Mouse (Mus musculus): ENCODE results near the gene Frmpd4. TPM values are rescaled to one million over a fixed set of nuclear protein-coding genes. Genes with fewer than 3 reads are reported as not detected.

Frmpd4 gene
- polyA plus RNA-seq (2014; fragmentation: Nextera tagmentation; extraction: Ambion mirVana), result 0.13 and 0.18 TPM in 2 replicates

DNA sequence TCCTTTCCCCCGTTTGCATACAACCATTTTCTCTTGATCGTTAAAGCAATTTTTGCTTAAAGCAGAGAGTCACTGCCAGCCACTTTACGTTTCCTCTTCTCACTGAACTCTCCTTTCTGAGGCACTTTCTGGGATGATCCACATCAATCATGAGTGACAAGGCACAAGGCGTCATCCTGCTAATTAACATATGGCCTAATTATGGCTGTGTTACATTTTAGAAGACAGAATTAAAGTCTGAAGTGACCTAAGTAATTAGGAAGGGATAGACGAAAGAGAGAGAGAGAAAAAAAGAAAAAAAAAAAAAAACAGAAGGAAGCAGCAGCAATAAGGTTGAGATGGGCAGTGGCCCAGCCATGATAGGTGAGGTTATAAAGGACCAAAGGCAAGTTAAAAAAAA, at the start of gene Frmpd4:
Gene Frmpd4, minus strand, starts transcription at position 101 of the 400 bp plus-strand sequence.
- H3K4me2 ChIP-seq (ENCODE audit: low read length), result no peak within 1 kb of the TSS
- no peaks in the 10 kb centered on the region for H3K36me3 ChIP-seq (ENCODE audit: control insufficient read depth, insufficient read depth, low read length)
- no peak within 1 kb of the TSS for H3K9ac ChIP-seq (ENCODE audit: low read length)
- 0 out of 2 replicates have a peak, but pooled peaks cover 4% of the 10 kb centered on the region for H3K27me3 ChIP-seq (replicated peaks; ENCODE audit: control insufficient read depth, insufficient read depth, low read length)
- H3K9me3 ChIP-seq (ENCODE audit: control insufficient read depth, low read length), result no peaks in the 10 kb centered on the region
- no peak within 1 kb of the TSS for H3K4me3 ChIP-seq (ENCODE audit: low read depth, low read length)
- WGBS, result 71% methylated on average over 5 of the region's 5 CpGs
- no peaks in the 10 kb centered on the region for H3K4me1 ChIP-seq (replicated peaks; ENCODE audit: control insufficient read depth, insufficient read depth, low read length)
- no peak within 1 kb of the TSS for H3K27ac ChIP-seq (ENCODE audit: low read depth)
- no peak for DNase-seq (ENCODE audit: low spot score)
- no peak for ATAC-seq (replicated peaks; ENCODE audit: low FRiP score, low TSS enrichment, low read depth)

DNA sequence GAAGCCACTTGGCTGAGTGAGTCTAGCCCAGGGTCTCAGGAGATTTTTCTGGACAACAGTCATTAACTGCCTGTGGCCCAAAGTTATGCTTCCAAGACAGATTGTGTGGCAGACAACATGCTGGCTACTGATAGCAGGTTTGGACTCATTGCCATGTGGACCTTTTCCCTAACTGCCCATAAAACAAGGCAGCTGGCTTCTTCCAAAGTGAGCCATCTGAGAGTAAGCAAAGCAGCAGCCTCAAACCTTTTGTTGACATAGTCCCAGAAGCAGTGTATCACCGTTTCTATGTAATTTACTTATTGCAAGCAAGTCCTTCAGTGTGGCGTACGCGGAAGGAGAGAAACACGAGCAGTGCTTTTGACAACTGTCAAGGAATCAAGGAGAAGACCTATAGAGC, 18.2 kb upstream of the Frmpd4 start:
- WGBS, result 56% methylated on average over 5 of the region's 5 CpGs
- DNase-seq (ENCODE audit: low spot score), result no peak
- no peak for ATAC-seq (replicated peaks; ENCODE audit: low FRiP score, low TSS enrichment, low read depth)

DNA sequence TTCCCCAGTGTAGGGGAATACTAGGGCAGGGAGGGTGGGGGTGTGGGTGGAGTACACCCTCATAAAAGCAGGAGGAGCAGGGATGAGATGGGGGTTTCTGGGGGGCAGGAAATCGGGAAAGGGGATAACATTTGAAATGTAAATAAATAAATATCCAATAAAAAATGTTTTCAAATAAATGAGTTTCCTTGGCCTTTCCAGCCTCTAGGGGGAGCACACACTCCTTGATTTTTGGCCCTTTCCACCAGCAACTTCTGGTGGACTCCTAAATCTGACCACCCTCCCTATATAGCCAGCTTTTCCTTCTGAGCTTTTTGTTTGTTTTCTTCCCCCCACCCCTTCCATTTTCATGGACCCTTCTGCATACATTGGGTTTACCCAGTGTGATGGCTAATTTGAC, 7.3 kb upstream of the Frmpd4 start:
- Histone ChIP-seq H3K4me3 (ENCODE audit: low read depth, low read length) (no peak overlapping the region), H3K27ac (ENCODE audit: low read depth) (no peak overlapping the region), H3K4me2 (ENCODE audit: low read length) (no peak overlapping the region), H3K4me1 (replicated peaks; ENCODE audit: control insufficient read depth, insufficient read depth, low read length) (no peaks in the 10 kb centered on the region), H3K9ac (ENCODE audit: low read length) (no peak overlapping the region), H3K36me3 (ENCODE audit: control insufficient read depth, insufficient read depth, low read length) (no peaks in the 10 kb centered on the region), H3K27me3 (replicated peaks; ENCODE audit: control insufficient read depth, insufficient read depth, low read length) (no peaks in the 10 kb centered on the region), H3K9me3 (ENCODE audit: control insufficient read depth, low read length) (no peaks in the 10 kb centered on the region)
- DNase-seq (ENCODE audit: low spot score) (no peak), ATAC-seq (replicated peaks; ENCODE audit: low FRiP score, low TSS enrichment, low read depth) (no peak)
- WGBS, result 43% methylated on average over 1 of the region's 1 CpGs

More for the DNA sequence above, 18.2 kb upstream of the Frmpd4 start:
- Histone ChIP-seq H3K27ac (ENCODE audit: low read depth) (no peak overlapping the region), H3K4me1 (replicated peaks; ENCODE audit: control insufficient read depth, insufficient read depth, low read length) (no peaks in the 10 kb centered on the region), H3K27me3 (replicated peaks; ENCODE audit: control insufficient read depth, insufficient read depth, low read length) (no peaks in the 10 kb centered on the region), H3K36me3 (ENCODE audit: control insufficient read depth, insufficient read depth, low read length) (no peaks in the 10 kb centered on the region), H3K9me3 (ENCODE audit: control insufficient read depth, low read length) (no peaks in the 10 kb centered on the region), H3K9ac (ENCODE audit: low read length) (no peak overlapping the region), H3K4me3 (ENCODE audit: low read depth, low read length) (no peak overlapping the region), H3K4me2 (ENCODE audit: low read length) (no peak overlapping the region)

DNA sequence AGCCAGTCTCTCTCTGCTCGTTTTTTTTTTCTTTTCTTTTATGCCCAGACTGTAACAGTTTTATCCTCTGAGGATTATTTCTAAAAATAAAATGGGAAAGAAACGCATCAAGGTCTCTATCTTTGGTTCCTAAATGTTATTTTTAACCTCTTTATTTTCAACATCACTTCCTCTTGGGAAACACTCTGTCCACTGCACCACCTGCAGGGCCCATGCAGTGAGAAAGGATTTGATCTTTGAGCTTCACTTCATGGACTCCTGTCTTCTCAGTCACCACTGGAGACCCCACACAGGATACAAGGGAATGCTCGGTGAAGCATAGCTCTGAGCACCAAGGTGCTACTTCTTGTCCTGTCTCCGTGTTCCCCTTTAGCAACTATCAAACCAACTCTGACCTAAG, 5.2 kb downstream of the Frmpd4 start:
- ATAC-seq (replicated peaks; ENCODE audit: low FRiP score, low TSS enrichment, low read depth), result no peak
- no peak for DNase-seq (ENCODE audit: low spot score)
- WGBS, result 64% methylated on average over 4 of the region's 4 CpGs

DNA sequence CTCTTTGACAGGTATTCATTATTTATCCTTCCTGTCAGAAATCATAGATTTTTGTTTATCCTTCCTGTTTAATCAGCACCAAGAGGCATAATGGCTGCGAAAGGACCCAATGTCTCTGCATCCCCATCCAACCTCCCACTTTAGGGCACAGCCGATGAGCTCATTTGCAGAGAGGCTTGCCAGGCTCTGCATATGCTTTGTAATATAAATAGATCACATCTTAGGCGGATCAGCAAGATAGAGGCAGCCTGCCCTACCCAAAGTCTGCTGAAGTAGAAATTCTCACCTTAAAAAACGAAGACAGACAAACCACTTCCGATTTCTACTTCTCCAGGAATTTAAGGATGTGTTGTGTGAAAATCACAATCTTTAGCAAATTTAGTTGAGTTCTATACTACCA, 7.8 kb downstream of the Frmpd4 start:
- no peak overlapping the region for H3K4me3 ChIP-seq (ENCODE audit: low read depth, low read length)
- no peaks in the 10 kb centered on the region for H3K9me3 ChIP-seq (ENCODE audit: control insufficient read depth, low read length)
- H3K9ac ChIP-seq (ENCODE audit: low read length), result no peak overlapping the region
- 0 out of 2 replicates have a peak, but pooled peaks cover 6% of the 10 kb centered on the region for H3K27me3 ChIP-seq (replicated peaks; ENCODE audit: control insufficient read depth, insufficient read depth, low read length)
- 76% methylated on average over 5 of the region's 5 CpGs for WGBS
- no peak overlapping the region for H3K27ac ChIP-seq (ENCODE audit: low read depth)
- ATAC-seq (replicated peaks; ENCODE audit: low FRiP score, low TSS enrichment, low read depth) (no peak), DNase-seq (ENCODE audit: low spot score) (no peak)
- no peaks in the 10 kb centered on the region for H3K36me3 ChIP-seq (ENCODE audit: control insufficient read depth, insufficient read depth, low read length)
- H3K4me1 ChIP-seq (replicated peaks; ENCODE audit: control insufficient read depth, insufficient read depth, low read length), result no peaks in the 10 kb centered on the region
- H3K4me2 ChIP-seq (ENCODE audit: low read length), result no peak overlapping the region

More for the DNA sequence above, 5.2 kb downstream of the Frmpd4 start:
- no peaks in the 10 kb centered on the region for H3K36me3 ChIP-seq (ENCODE audit: control insufficient read depth, insufficient read depth, low read length)
- H3K9me3 ChIP-seq (ENCODE audit: control insufficient read depth, low read length), result no peaks in the 10 kb centered on the region
- H3K27ac ChIP-seq (ENCODE audit: low read depth), result no peak overlapping the region
- no peak overlapping the region for H3K4me3 ChIP-seq (ENCODE audit: low read depth, low read length)
- H3K9ac ChIP-seq (ENCODE audit: low read length), result no peak overlapping the region
- no peak overlapping the region for H3K4me2 ChIP-seq (ENCODE audit: low read length)
- no peaks in the 10 kb centered on the region for H3K4me1 ChIP-seq (replicated peaks; ENCODE audit: control insufficient read depth, insufficient read depth, low read length)
- 0 out of 2 replicates have a peak, but pooled peaks cover 6% of the 10 kb centered on the region for H3K27me3 ChIP-seq (replicated peaks; ENCODE audit: control insufficient read depth, insufficient read depth, low read length)

DNA sequence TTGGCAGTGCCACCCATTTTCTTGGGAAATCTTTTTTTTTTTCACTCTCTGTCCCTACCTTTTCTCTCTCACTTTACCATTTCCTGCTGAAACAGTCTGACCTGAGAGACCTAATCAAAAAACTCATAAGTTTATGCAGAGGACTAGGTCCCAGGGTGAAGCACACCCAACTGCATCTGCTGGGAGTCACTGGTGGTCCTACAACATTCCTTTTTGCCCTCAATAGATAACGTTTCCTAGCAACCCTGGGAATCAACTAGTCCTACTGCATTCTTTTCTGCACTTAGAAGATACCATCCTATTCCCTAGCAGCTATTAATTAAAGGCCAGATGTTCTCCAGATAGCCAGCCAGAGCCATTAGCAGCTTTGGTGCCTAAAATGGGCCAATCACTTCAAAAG, 71.8 kb downstream of the Frmpd4 start:
- Histone ChIP-seq H3K4me2 (ENCODE audit: low read length) (no peak overlapping the region), H3K36me3 (ENCODE audit: control insufficient read depth, insufficient read depth, low read length) (no peaks in the 10 kb centered on the region), H3K4me1 (replicated peaks; ENCODE audit: control insufficient read depth, insufficient read depth, low read length) (no peaks in the 10 kb centered on the region), H3K9me3 (ENCODE audit: control insufficient read depth, low read length) (no peaks in the 10 kb centered on the region), H3K4me3 (ENCODE audit: low read depth, low read length) (no peak overlapping the region), H3K9ac (ENCODE audit: low read length) (no peak overlapping the region), H3K27ac (ENCODE audit: low read depth) (no peak overlapping the region), H3K27me3 (replicated peaks; ENCODE audit: control insufficient read depth, insufficient read depth, low read length) (no peaks in the 10 kb centered on the region)
- no peak for ATAC-seq (replicated peaks; ENCODE audit: low FRiP score, low TSS enrichment, low read depth)
- WGBS, result 50% methylated on average over 1 of the region's 1 CpGs
- DNase-seq (ENCODE audit: low spot score), result no peak

DNA sequence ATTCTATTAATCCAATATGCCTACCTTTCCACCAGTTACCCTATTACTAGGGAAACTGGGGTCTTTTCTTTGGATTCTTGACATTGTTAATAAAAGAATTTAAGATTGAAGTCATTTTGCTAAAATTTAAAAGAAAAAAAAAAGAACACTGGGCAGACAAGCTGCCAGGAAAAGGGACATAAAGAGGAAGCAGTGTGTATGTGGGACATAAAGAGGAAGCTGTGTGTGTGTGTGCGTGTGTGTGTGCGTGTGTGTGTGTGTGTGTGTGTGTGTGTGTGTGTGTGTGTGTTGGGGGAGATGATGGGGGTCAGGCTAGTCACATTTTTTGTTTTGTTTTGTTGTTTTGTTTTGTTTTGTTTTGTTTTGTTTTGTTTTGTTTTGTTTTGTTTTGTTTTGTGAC, 121.8 kb downstream of the Frmpd4 start:
- no peak overlapping the region for H3K4me2 ChIP-seq (ENCODE audit: low read length)
- whole genome bisulfite sequencing, result 88% methylated on average over 2 of the region's 2 CpGs
- no peak overlapping the region for H3K4me3 ChIP-seq (ENCODE audit: low read depth, low read length)
- DNase-seq (ENCODE audit: low spot score) (no peak), ATAC-seq (replicated peaks; ENCODE audit: low FRiP score, low TSS enrichment, low read depth) (no peak)
- no peaks in the 10 kb centered on the region for H3K4me1 ChIP-seq (replicated peaks; ENCODE audit: control insufficient read depth, insufficient read depth, low read length)
- no peak overlapping the region for H3K9ac ChIP-seq (ENCODE audit: low read length)
- no peaks in the 10 kb centered on the region for H3K9me3 ChIP-seq (ENCODE audit: control insufficient read depth, low read length)
- H3K36me3 ChIP-seq (ENCODE audit: control insufficient read depth, insufficient read depth, low read length), result no peaks in the 10 kb centered on the region
- H3K27ac ChIP-seq (ENCODE audit: low read depth), result no peak overlapping the region
- no peaks in the 10 kb centered on the region for H3K27me3 ChIP-seq (replicated peaks; ENCODE audit: control insufficient read depth, insufficient read depth, low read length)

DNA sequence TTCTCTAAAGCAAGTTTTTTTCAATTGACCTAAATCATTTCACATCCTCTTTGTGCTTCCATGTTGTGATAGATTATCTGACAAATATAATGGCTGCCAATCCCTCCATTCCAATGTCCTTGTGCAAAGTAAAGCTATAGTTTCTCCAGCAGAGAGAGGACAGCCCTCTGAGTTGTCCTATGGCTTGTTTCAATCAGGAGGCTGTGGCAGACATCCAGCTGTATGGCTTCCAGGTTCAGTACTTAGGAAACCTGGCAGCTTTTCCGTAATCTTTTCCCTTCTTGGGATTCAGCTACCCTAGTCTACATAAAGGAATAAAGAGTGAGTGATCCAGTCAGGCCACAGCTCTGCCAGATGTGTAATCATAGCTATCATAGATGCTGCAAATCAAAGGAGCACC, 145.8 kb downstream of the Frmpd4 start:
- Histone ChIP-seq H3K4me2 (ENCODE audit: low read length) (no peak overlapping the region), H3K27ac (ENCODE audit: low read depth) (no peak overlapping the region), H3K4me1 (replicated peaks; ENCODE audit: control insufficient read depth, insufficient read depth, low read length) (no peaks in the 10 kb centered on the region), H3K9ac (ENCODE audit: low read length) (no peak overlapping the region), H3K9me3 (ENCODE audit: control insufficient read depth, low read length) (no peaks in the 10 kb centered on the region), H3K27me3 (replicated peaks; ENCODE audit: control insufficient read depth, insufficient read depth, low read length) (no peaks in the 10 kb centered on the region), H3K36me3 (ENCODE audit: control insufficient read depth, insufficient read depth, low read length) (no peaks in the 10 kb centered on the region), H3K4me3 (ENCODE audit: low read depth, low read length) (no peak overlapping the region)
- WGBS, result 78% methylated on average over 1 of the region's 1 CpGs
- DNase-seq (ENCODE audit: low spot score) (no peak), ATAC-seq (replicated peaks; ENCODE audit: low FRiP score, low TSS enrichment, low read depth) (no peak)

DNA sequence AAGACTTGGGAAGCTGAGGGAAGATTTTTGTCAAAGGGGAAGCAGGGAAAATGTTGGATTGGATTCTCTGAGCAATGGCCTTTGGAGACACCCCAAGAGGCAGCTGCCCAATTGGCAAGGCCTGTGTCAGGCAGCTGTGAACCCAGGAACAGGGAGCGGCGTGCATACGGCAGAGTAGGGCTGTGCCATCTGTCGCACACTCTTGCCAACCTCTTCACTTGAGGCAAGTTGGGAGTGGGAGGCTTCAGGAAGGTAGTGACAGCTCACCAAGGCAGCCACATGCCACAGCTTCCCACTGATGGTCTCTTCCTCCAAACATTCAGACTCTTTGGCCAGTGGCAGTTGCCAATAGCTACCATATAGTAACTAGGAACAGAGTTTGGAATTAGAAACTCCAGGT, 147.2 kb downstream of the Frmpd4 start:
- DNase-seq (ENCODE audit: low spot score), result no peak
- H3K9ac ChIP-seq (ENCODE audit: low read length), result no peak overlapping the region
- no peak for ATAC-seq (replicated peaks; ENCODE audit: low FRiP score, low TSS enrichment, low read depth)

More for the DNA sequence above, 147.2 kb downstream of the Frmpd4 start:
- no peaks in the 10 kb centered on the region for H3K4me1 ChIP-seq (replicated peaks; ENCODE audit: control insufficient read depth, insufficient read depth, low read length)
- no peaks in the 10 kb centered on the region for H3K9me3 ChIP-seq (ENCODE audit: control insufficient read depth, low read length)
- H3K27ac ChIP-seq (ENCODE audit: low read depth), result no peak overlapping the region
- WGBS, result 92% methylated on average over 4 of the region's 4 CpGs
- no peak overlapping the region for H3K4me3 ChIP-seq (ENCODE audit: low read depth, low read length)
- H3K27me3 ChIP-seq (replicated peaks; ENCODE audit: control insufficient read depth, insufficient read depth, low read length), result no peaks in the 10 kb centered on the region; the same call in 1 of the 2 replicates
- no peaks in the 10 kb centered on the region for H3K36me3 ChIP-seq (ENCODE audit: control insufficient read depth, insufficient read depth, low read length)
- no peak overlapping the region for H3K4me2 ChIP-seq (ENCODE audit: low read length)
